Mouse (Mus musculus) intestine, embryonic 15.5 days (tissue): ENCODE data around the gene Fasn. TPM values are rescaled to one million over a fixed set of nuclear protein-coding genes. Genes with fewer than 3 reads are reported as not detected.
"Not testable (repeated sequence)": the region's sequence is repeated elsewhere in the genome, so short reads cannot be mapped to it uniquely, and the experiment has no call there.

Experiments
- ATAC-seq: fragments of 200-750 bp; cut with Nextera tagmentation; 2 replicates; pipeline ENCODE4 v1.8.0; 2017; ENCODE audit warnings: moderate TSS enrichment, moderate library complexity
- H3K27ac ChIP-seq: fragments of 300-500 bp; sonication (generic); 2 replicates; pipeline ENCODE4 v1.5.1; 2015; ENCODE audit warnings: mild to moderate bottlenecking, inconsistent platforms
- H3K27me3 ChIP-seq: fragments of 300-500 bp; sonication (generic); replicated peaks from 2 replicates; pipeline ENCODE4 v1.6.1; 2015; ENCODE audit warnings: inconsistent platforms
- H3K36me3 ChIP-seq: fragments of 300-500 bp; sonication (generic); 2 replicates; pipeline ENCODE4 v1.6.1; 2015; ENCODE audit warnings: inconsistent platforms
- H3K4me1 ChIP-seq: fragments of 300-500 bp; sonication (generic); replicated peaks from 2 replicates; pipeline ENCODE4 v1.6.1; 2015; ENCODE audit warnings: inconsistent platforms
- H3K4me2 ChIP-seq: fragments of 300-500 bp; sonication (generic); replicated peaks from 2 replicates; pipeline ENCODE4 v1.6.1; 2015; ENCODE audit warnings: mild to moderate bottlenecking, inconsistent platforms
- H3K4me3 ChIP-seq: fragments of 300-500 bp; sonication (generic); replicated peaks from 2 replicates; pipeline ENCODE4 v1.5.1; 2015; ENCODE audit warnings: inconsistent platforms
- H3K9ac ChIP-seq: fragments of 300-500 bp; sonication (generic); 2 replicates; pipeline ENCODE4 v1.6.1; 2015; ENCODE audit warnings: inconsistent platforms
- H3K9me3 ChIP-seq: fragments of 300-500 bp; sonication (generic); 2 replicates; pipeline ENCODE4 v1.6.1; 2016; ENCODE audit warnings: inconsistent platforms
- WGBS: fragments of 180-500 bp; shearing (Covaris S2); methylation state at CpG from one replicate; pipeline ENCODE4 v1.1.7; 2015; 5-methylcytosine and 5-hydroxymethylcytosine counted together
- polyA plus RNA-seq: library from polyadenylated mRNA; unstranded; fragments of >200 nt; fragmentation: Nextera tagmentation; extraction: Ambion mirVana; gene quantifications from 2 replicates; pipeline ENCODE4 v1.2.1, GENCODE M21; 2015

The Fasn gene
- polyA plus RNA-seq, 1 experiment from 2014 or later = 48.8 TPM

DNA sequence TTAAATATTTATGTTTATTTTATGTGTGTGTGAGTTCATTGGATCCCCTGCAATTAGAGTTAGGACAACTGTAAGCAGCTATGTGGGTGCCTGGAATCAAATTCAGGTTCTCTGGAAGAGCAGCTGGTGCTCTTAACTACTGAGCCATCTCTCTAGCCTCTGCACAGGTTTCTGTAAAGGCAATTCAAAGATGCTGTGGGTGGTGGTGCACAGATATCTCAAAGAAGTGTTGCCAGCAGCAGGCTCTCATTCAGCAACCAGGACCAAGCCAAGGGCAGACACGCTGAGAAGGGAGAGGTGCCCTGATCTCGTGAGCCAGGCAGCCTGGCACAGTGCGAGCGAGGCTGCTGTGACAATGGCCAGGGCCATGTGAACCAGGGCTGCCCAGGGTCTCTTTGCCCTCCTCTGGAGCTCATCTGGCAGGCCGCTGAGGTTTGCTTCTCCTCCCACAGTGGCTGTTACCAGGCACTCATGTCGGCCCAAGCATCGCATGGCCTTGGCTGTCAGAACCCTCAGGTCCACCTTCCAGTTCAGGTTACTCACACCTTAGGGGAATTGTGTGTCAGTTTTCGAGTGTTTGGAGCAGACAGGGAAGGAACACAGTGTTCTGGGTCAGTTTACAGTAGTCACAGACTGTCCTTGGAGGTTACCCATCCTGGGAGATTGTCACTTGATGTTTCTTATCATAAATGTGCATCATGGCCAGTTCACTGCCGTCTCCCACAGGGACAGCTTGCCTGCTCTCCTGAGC, 22.6 kb upstream of the Fasn start:
- H3K4me3 ChIP-seq = no peak overlapping the region
- 87% methylated on average over 9 of the region's 9 CpGs for WGBS

DNA sequence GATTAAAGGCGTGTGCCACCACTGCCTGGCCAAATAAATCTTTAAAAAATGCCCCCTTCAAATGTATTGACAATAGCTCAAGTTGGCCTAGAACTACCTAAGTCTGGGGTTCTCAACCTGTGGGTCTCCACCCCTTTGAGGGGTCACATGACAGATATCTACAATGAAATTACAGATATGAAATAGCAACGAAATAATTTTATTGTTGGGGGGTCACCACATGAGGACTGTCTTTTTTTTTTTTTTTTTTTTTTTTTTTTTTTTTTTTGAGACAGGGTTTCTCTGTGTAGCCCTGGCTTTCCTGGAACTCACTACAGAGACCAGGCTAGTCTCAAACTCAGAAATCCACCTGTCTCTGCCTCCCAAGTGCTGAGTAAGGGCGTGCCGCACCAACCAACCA, 20.0 kb upstream of the Fasn start:
- no peaks in the 10 kb centered on the region for H3K4me1 ChIP-seq
- H3K36me3 ChIP-seq = no peaks in the 10 kb centered on the region
- WGBS = 82% methylated on average over 4 of the region's 4 CpGs
- no peak for ATAC-seq
- H3K9ac ChIP-seq = no peak overlapping the region
- H3K4me3 ChIP-seq = no peak overlapping the region
- H3K27ac ChIP-seq = no peak overlapping the region
- no peak overlapping the region for H3K4me2 ChIP-seq
- H3K9me3 ChIP-seq = no peaks in the 10 kb centered on the region
- no peaks in the 10 kb centered on the region for H3K27me3 ChIP-seq

More for the DNA sequence above, 22.6 kb upstream of the Fasn start:
- peaks cover 12% of the 10 kb centered on the region; the same call in 1 of the 2 replicates for H3K4me1 ChIP-seq
- H3K27ac ChIP-seq = no peak overlapping the region
- H3K4me2 ChIP-seq = no peak overlapping the region
- no peaks in the 10 kb centered on the region for H3K9me3 ChIP-seq
- no peaks in the 10 kb centered on the region for H3K36me3 ChIP-seq
- ATAC-seq = no peak
- no peak overlapping the region for H3K9ac ChIP-seq
- no peaks in the 10 kb centered on the region for H3K27me3 ChIP-seq

DNA sequence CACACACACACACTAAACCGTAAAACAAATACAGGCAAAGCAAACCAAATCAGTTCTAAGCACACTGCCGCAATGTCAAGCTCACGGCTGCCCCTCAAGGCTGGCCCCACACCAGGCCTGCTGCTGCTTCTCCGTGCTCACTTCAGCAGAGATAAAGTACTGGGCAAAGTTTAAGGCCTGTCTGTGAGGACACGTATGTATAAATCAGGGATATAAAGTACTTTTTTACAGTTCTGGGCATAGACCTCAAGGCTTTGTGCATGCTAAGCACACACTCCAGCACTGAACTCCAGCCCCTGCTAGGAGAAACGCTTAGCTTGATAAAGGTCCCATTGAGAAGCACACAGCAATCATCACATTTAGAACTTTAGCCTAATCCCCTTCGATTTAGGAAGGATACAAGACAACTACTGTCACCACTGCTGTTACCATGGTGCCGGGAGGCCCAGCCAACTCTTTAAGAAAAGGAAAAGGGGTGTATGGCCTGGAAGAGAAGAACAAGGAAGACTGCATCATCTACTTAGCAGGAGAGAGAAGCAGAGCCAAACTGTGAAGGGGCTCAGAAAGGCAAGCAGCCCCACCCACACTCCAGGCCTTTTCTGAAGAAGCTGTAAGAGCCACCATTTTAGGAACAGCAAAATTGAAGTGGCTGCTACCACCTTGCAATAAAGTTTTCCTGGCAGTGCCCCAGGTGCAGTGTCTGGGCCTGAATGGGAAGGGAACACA, 9.4 kb upstream of the Fasn start:
- Histone ChIP-seq H3K4me3 (no peak overlapping the region), H3K4me2 (no peak overlapping the region), H3K9me3 (no peaks in the 10 kb centered on the region), H3K27ac (peak overlapping the region; percentile 66), H3K4me1 (peaks cover 9% of the 10 kb centered on the region), H3K27me3 (no peaks in the 10 kb centered on the region), H3K36me3 (no peaks in the 10 kb centered on the region), H3K9ac (no peak overlapping the region)
- peak; percentile 82 for ATAC-seq
- WGBS = 38% methylated on average over 8 of the region's 8 CpGs

DNA sequence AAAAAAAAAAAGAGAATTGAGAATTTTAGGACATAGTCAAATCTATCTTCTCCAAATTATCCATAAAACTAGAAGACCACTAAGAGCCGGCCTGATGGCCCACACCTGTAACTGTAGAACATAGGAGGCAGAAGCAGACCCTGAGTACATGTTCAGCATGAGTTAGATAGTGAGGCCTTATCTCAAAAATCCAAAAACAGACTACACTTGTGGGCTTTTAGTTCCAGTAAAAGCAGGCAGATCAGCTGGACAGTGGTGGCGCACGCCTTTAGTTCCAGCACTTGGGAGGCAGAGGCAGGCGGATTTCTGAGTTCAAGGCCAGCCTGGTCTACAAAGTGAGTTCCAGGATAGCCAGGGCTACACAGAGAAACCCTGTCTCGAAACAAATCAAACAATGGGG, 8.6 kb upstream of the Fasn start:
- not testable (repeated sequence) for ATAC-seq, H3K9ac ChIP-seq, H3K27me3 ChIP-seq, H3K36me3 ChIP-seq, H3K9me3 ChIP-seq, H3K4me2 ChIP-seq, H3K4me3 ChIP-seq, H3K4me1 ChIP-seq
- H3K27ac ChIP-seq = peak overlapping the region; percentile 66; the same call in 1 of the 2 replicates
- 87% methylated on average over 5 of the region's 5 CpGs for WGBS

DNA sequence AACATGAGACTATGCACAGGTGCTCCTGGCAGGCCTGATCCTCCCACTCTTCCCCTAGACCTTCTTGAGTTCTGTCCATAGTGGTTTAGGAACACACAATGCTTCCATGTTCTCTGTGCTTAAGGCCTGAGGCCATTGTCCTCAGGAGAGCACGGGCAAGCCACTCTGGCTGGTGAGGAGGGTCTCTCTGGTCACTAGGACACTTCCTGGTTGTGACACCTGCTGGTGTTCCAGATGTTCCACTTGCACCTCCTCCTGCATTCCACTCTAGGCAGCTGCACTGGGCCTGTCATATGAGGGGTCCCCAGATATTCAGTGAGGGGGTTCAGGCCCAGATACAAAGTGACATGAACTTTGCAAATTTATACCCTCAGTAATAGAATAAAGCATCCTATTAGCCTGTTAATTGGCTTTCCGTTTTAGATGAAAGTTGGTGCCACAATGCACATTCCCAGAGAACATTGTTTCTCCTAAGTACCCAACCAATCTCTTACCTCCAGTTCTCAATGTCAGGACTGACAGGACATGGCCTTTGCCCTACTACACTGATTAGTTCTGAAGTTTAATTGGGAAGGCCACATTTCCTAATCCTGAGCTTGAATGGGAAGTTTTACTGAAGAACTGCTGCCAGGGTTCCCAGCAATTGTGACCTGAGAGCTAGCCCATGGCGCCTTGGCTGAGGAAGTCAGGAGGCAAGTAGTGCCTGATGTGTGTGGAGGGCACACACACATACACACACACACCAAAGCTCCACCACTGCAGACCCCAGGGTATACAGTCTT, 7.5 kb upstream of the Fasn start:
- H3K4me2 ChIP-seq = no peak overlapping the region
- no peak for ATAC-seq
- no peak overlapping the region for H3K27ac ChIP-seq
- H3K27me3 ChIP-seq = no peaks in the 10 kb centered on the region
- H3K4me3 ChIP-seq = no peak overlapping the region
- H3K9ac ChIP-seq = no peak overlapping the region
- no peaks in the 10 kb centered on the region for H3K9me3 ChIP-seq
- no peaks in the 10 kb centered on the region for H3K36me3 ChIP-seq
- WGBS = 79% methylated on average over 3 of the region's 3 CpGs
- peaks cover 9% of the 10 kb centered on the region for H3K4me1 ChIP-seq

DNA sequence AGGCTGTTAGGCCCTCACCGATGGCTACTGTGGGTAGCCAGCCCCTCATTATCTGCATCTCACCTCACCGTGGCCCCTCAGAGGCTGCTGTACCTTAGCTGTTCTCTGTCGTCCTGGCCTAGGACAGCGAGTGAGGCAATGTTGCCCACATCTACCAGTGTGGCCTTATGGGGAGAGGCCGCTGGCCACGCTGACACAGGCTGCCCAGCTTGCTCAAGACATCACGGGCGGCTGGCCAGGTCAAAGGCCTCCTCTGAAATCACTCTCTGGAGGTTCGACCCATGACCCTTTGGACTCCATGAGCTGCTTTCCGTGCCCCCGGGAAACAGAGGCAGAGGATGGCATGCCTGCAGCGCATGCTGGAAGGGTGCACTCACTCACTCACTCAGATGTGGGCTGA, 6.3 kb upstream of the Fasn start:
- H3K9ac ChIP-seq = no peak overlapping the region
- 78% methylated on average over 12 of the region's 12 CpGs for WGBS
- H3K27me3 ChIP-seq = no peaks in the 10 kb centered on the region
- H3K36me3 ChIP-seq = no peaks in the 10 kb centered on the region
- H3K4me3 ChIP-seq = no peak overlapping the region
- H3K4me1 ChIP-seq = peaks cover 12% of the 10 kb centered on the region
- ATAC-seq = no peak
- H3K9me3 ChIP-seq = no peaks in the 10 kb centered on the region
- H3K27ac ChIP-seq = no peak overlapping the region
- no peak overlapping the region for H3K4me2 ChIP-seq

DNA sequence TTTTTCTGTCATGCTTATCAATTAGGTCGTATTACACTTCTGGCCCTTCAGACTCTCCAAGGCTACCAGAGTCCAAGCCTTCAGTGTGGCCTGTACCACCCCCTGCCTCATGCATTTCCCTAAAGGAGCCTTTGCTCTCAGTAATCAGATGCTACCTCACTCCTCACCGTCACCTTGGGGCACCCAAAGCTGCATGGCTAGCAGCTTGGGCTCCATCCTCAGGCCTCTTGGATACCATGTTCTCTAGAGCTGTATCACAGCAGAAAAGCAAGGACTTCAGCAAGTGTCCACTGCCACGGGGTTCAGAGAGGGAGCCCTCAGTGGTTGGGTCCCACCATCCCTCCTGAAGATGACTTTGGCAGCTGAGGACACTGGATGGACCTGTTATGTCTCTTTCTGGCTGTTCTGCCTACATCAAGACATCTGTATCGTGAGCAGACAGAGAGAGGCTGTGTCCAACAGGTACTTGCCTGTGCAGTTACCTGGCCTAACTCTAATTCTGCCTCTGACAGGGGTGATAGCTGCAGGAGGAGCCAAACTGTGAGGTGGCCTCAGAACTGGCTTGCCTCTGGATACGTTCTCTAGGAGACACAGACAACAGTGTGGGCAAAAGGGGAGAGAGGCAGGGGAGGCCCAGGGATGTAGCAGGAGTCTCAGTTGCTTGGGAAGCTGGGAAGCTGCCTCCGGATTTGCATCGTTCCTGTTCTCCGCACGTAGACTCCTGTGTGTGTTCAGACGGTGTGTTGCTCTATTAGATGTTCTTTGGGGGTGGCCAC, 5.6 kb upstream of the Fasn start:
- no peaks in the 10 kb centered on the region for H3K9me3 ChIP-seq
- no peak for ATAC-seq
- no peak overlapping the region for H3K9ac ChIP-seq
- WGBS = 84% methylated on average over 10 of the region's 10 CpGs
- H3K4me1 ChIP-seq = peaks cover 20% of the 10 kb centered on the region
- H3K36me3 ChIP-seq = no peaks in the 10 kb centered on the region
- no peak overlapping the region for H3K4me2 ChIP-seq
- H3K4me3 ChIP-seq = no peak overlapping the region
- no peak overlapping the region for H3K27ac ChIP-seq
- no peaks in the 10 kb centered on the region for H3K27me3 ChIP-seq

DNA sequence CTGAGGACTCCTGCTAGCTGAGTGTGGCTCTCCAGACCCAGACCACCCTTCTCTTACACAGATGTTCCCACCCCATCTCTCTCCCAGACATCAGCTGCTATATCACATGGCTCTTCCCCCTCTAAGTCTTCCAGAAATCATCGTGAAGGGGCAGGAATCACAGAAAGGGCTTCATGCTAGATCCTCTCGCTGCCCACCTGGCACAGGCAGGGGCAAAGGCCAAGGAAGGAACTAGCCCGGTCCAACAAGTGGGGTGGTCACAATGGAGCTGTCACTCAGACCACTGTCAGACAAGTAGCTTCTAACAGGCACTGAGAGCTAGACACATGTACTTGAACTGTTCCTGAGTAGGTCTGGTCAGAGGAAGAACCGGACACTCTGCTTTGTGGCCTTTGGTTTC, 4.1 kb upstream of the Fasn start:
- H3K9me3 ChIP-seq = no peaks in the 10 kb centered on the region
- no peak overlapping the region for H3K27ac ChIP-seq
- no peak for ATAC-seq
- no peak overlapping the region for H3K4me3 ChIP-seq
- WGBS = 79% methylated on average over 4 of the region's 4 CpGs
- no peak overlapping the region for H3K9ac ChIP-seq
- H3K4me2 ChIP-seq = no peak overlapping the region
- H3K36me3 ChIP-seq = no peaks in the 10 kb centered on the region
- peaks cover 13% of the 10 kb centered on the region for H3K4me1 ChIP-seq
- no peaks in the 10 kb centered on the region for H3K27me3 ChIP-seq

DNA sequence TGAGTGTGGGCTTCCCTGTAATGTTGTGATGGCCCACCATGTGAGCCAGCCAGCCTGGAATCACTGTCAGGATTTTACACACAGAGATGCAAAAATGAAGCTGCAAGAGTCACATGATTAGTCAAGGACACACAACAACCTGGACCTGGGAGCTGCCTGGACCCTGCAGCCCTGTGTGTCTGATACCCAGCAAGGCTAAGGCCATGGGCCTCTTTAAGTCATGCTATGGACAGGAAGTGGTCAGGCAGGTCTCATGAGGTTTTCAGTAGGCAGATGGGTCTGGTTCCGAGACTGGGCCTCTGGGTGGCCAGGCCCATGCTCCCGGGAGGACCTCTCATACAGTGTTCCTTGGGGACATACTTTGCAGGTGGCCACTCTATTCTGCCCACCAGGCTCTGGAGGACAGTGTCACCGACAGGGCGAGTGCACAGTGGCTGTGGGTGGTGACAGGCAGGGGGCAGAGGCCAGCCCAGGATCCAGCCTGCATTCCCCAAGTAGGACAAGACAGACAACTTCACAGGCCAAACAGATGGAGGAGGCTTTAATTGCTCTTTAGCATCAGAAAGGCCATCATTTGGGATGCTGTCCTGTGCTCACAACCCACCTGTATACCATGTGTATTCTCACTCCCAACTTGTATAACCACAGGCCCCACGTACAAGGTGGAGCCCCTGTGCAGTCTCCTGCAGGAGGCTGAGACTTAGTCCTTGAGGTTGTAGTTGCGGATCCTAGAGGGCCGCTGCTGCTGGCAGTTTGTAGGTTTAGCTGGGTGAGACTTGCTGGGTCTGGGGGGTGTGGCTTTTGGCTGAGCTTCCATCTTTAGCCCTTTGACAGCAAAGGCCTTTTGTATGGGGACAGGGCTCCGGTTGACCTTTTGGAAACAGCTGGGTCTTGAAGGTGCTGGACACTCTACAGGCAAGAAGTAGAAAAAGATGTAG, 1.9 kb upstream of the Fasn start:
- Histone ChIP-seq H3K4me2 (no peak overlapping the region), H3K4me1 (peaks cover 29% of the 10 kb centered on the region), H3K27me3 (no peaks in the 10 kb centered on the region), H3K36me3 (0 out of 2 replicates have a peak, but pooled peaks cover 5% of the 10 kb centered on the region), H3K27ac (peak overlapping the region; percentile 95), H3K9ac (no peak overlapping the region), H3K9me3 (no peaks in the 10 kb centered on the region), H3K4me3 (no peak overlapping the region)
- ATAC-seq = no peak
- 87% methylated on average over 8 of the region's 8 CpGs for WGBS

DNA sequence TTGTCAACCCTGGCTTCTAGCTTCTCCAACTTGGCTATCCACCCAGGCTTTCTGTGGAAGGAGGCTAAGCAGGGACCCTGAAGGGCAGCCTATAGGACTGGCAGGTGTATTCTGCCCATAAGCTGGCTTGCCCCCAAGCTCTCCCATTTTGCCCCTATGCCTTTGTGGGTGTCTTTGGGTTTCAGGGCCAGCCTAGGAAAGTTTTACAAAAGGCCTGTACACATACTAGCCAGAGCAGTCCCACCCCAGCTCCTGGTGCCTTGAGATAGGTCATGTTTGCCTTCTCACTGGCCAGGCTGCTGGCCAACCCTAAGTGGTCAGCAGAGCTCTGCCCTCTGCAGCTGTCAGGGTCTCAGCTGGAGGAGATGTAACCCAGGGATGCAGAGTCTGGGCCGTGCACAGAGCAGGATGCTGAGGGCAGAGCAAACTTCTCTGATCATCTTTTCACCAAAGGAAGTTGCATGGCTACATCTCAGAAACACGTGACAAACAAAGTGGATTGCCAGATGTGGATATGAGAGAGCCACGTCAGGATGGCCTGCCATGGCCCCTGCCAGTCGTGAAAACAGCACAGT, 1.0 kb upstream of the Fasn start:
- no peaks in the 10 kb centered on the region for H3K27me3 ChIP-seq
- peaks cover 13% of the 10 kb centered on the region for H3K36me3 ChIP-seq
- H3K9me3 ChIP-seq = no peaks in the 10 kb centered on the region
- no peak for ATAC-seq
- H3K4me1 ChIP-seq = peaks cover 35% of the 10 kb centered on the region
- H3K4me2 ChIP-seq = peak overlapping the region; percentile 83
- peak overlapping the region; percentile 92 for H3K4me3 ChIP-seq
- peak overlapping the region; percentile 64 for H3K9ac ChIP-seq
- H3K27ac ChIP-seq = peak overlapping the region; percentile 95
- WGBS = 41% methylated on average over 4 of the region's 4 CpGs
